Mouse (Mus musculus) heart, embryonic 16.5 days (tissue): ENCODE results near the gene Fbxo28. TPM values are rescaled to one million over a fixed set of nuclear protein-coding genes. Genes with fewer than 3 reads are reported as not detected.

Experiments
- ATAC-seq: fragments of 200-750 bp; cut with Nextera tagmentation; replicated peaks from 2 replicates; pipeline ENCODE4 v1.8.0; 2017; ENCODE audit warnings: moderate number of reproducible peaks; ENCODE audit not compliant: insufficient read depth, low FRiP score; ENCODE audit errors: extremely low read depth
- H3K27ac ChIP-seq: fragments of 300-500 bp; sonication (generic); 2 replicates; pipeline ENCODE4 v1.5.1; 2014; ENCODE audit warnings: mild to moderate bottlenecking, low read length, control low read depth, moderate library complexity
- H3K27me3 ChIP-seq: fragments of 300-500 bp; sonication (generic); 2 replicates; pipeline ENCODE4 v1.6.1; 2014; ENCODE audit warnings: low read length, mixed read lengths; ENCODE audit not compliant: control insufficient read depth, insufficient read depth
- H3K36me3 ChIP-seq: fragments of 300-500 bp; sonication (generic); 2 replicates; pipeline ENCODE4 v1.6.1; 2014; ENCODE audit not compliant: control insufficient read depth, insufficient read depth
- H3K4me1 ChIP-seq: fragments of 300-500 bp; sonication (generic); 2 replicates; pipeline ENCODE4 v1.6.1; 2014; ENCODE audit warnings: low read length, mixed read lengths; ENCODE audit not compliant: control insufficient read depth, insufficient read depth
- H3K4me2 ChIP-seq: fragments of 300-500 bp; sonication (generic); 2 replicates; pipeline ENCODE4 v1.6.1; 2014; ENCODE audit warnings: low read depth, mild to moderate bottlenecking, control low read depth, low read length
- H3K4me3 ChIP-seq: fragments of 300-500 bp; sonication (generic); 2 replicates; pipeline ENCODE4 v1.5.1; 2014; ENCODE audit warnings: mild to moderate bottlenecking, control low read depth, low read length
- H3K9ac ChIP-seq: fragments of 300-500 bp; sonication (generic); 2 replicates; pipeline ENCODE4 v1.6.1; 2014; ENCODE audit warnings: low read length, control low read depth
- H3K9me3 ChIP-seq: fragments of 300-500 bp; sonication (generic); replicated peaks from 2 replicates; pipeline ENCODE4 v1.6.1; 2016; ENCODE audit warnings: low read length; ENCODE audit not compliant: control insufficient read depth
- WGBS: fragments of 180-500 bp; shearing (Covaris S2); extraction: QIAGEN DNeasy Blood & Tissue Kit; methylation state at CpG from one replicate; pipeline ENCODE4 v1.1.7; 2014; 5-methylcytosine and 5-hydroxymethylcytosine counted together
- polyA plus RNA-seq: library from polyadenylated mRNA; unstranded; fragments of >200 nt; fragmentation: Nextera tagmentation; extraction: Ambion mirVana; gene quantifications from 2 replicates; pipeline ENCODE4 v1.2.1, GENCODE M21; 2015

Gene Fbxo28
- polyA plus RNA-seq, 1 experiment from 2014 or later, result 12.5 TPM

DNA sequence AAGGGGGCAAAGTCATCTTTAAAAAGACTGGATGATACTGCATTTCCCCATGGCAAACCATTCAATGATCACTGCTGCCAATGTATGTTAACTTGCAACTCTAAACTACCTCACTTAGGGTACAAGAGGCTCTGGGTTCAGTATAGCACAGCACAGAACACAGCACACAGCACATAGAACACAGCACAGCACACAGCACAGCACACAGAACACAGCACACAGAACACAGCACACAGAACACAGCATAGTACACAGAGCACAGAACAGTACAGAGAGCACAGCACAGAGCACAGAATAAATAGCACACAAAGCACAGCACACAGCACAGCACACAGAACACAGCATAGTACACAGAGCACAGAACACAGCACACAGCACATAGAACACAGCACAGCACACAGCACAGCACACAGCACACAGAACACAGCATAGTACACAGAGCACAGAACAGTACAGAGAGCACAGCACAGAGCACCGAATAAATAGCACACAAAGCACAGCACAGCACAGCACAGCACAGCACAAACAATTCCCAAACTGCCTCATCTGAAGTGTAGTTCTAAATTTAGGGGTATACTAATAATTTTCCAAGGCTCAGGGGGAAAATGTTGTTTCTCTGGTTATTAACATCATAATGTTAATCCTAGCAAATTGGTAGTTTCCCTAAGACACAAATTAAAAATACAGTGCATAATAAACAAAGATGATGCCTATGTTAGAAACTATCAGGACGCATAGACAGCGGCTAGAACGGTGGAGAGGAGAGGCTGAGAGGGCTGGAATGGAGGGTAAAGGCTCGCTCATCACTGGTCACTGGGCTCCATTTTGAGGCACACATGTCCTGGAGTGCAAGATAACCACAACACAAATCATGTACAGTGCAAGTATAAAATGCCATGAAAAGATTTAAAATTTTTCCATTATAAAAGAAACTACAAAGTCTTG, 9.1 kb downstream of the Fbxo28 start:
- WGBS, result 93% methylated on average over 5 of the region's 5 CpGs
- no peak overlapping the region for H3K4me2 ChIP-seq

GRCm38 (mm10) chr1:182325919-182326318, 15.5 kb downstream of the Fbxo28 start:
- Histone ChIP-seq H3K36me3 (peaks cover 51% of the 10 kb centered on the region), H3K27me3 (no peaks in the 10 kb centered on the region), H3K4me3 (no peak overlapping the region), H3K4me1 (no peaks in the 10 kb centered on the region), H3K9ac (no peak overlapping the region), H3K9me3 (no peaks in the 10 kb centered on the region), H3K4me2 (no peak overlapping the region), H3K27ac (no peak overlapping the region)
- 93% methylated on average over 1 of the region's 1 CpGs for WGBS
- ATAC-seq, result no peak

More for the DNA sequence above, 9.1 kb downstream of the Fbxo28 start:
- Histone ChIP-seq H3K4me1 (peaks cover 3% of the 10 kb centered on the region; the same call in 1 of the 2 replicates), H3K27me3 (no peaks in the 10 kb centered on the region), H3K27ac (no peak overlapping the region), H3K9me3 (no peaks in the 10 kb centered on the region), H3K36me3 (peaks cover 10% of the 10 kb centered on the region), H3K4me3 (no peak overlapping the region), H3K9ac (no peak overlapping the region)
- no peak for ATAC-seq

DNA sequence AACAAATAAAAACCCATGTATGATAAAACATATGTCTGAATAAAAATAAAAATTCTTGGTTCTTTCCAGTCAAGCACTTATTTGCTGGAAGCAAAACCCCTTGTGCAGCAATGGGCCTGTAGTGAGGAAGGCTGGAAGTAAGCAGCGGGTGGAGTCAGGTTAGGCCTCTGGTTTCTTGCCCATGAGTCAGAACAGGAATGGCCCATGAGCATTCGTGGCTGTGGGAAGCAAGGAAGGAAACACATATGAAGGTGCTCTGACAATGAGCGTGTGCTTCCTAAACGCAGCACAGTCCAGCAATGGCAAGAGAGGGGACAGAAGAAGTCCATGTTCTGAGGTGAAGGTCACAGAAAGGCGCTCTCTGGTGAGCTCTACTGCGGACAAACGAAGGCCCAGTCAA, 16.9 kb downstream of the Fbxo28 start:
- no peak overlapping the region for H3K27ac ChIP-seq
- no peak overlapping the region for H3K4me2 ChIP-seq
- no peaks in the 10 kb centered on the region for H3K27me3 ChIP-seq
- H3K36me3 ChIP-seq, result peaks cover 50% of the 10 kb centered on the region
- no peak overlapping the region for H3K9ac ChIP-seq
- H3K9me3 ChIP-seq, result no peaks in the 10 kb centered on the region
- ATAC-seq, result no peak
- no peak overlapping the region for H3K4me3 ChIP-seq
- no peaks in the 10 kb centered on the region for H3K4me1 ChIP-seq
- 93% methylated on average over 7 of the region's 7 CpGs for WGBS

- no peak overlapping the region for H3K4me2 ChIP-seq
- no peak overlapping the region for H3K9ac ChIP-seq
- H3K36me3 ChIP-seq, result peaks cover 50% of the 10 kb centered on the region
- H3K4me3 ChIP-seq, result no peak overlapping the region
- H3K27ac ChIP-seq, result no peak overlapping the region
- no peaks in the 10 kb centered on the region for H3K4me1 ChIP-seq
- WGBS, result 97% methylated on average over 3 of the region's 3 CpGs
- H3K27me3 ChIP-seq, result no peaks in the 10 kb centered on the region
- no peaks in the 10 kb centered on the region for H3K9me3 ChIP-seq
- no peak for ATAC-seq
Observed at GRCm38 (mm10) chr1:182323139-182323538, 18.3 kb downstream of the Fbxo28 start.

DNA sequence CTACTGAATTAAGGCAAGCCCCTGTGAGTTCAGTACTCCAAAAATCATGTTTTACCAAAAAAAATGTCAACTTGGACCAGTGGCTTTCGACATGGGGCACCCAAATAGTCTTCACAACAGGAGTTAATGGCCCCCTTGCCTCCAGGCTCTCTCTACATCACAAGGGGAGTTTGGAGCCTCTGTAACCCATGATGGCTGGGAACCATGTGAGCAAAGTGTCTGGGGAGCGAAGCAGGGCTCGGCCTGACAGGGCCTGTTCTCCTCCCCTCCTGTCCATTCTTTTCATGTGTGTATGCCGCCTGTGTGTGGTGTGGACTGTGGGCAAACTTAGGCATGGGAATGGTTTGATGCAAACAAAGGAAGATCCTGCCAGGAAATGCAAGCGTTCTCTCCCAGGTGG, 27.2 kb downstream of the Fbxo28 start:
- no peak overlapping the region for H3K4me3 ChIP-seq
- no peaks in the 10 kb centered on the region for H3K27me3 ChIP-seq
- peaks cover 3% of the 10 kb centered on the region; the same call in 1 of the 2 replicates for H3K9me3 ChIP-seq
- H3K4me1 ChIP-seq, result no peaks in the 10 kb centered on the region
- H3K9ac ChIP-seq, result no peak overlapping the region
- 96% methylated on average over 5 of the region's 5 CpGs for WGBS
- H3K4me2 ChIP-seq, result no peak overlapping the region
- H3K36me3 ChIP-seq, result peaks cover 56% of the 10 kb centered on the region
- ATAC-seq, result no peak
- H3K27ac ChIP-seq, result no peak overlapping the region

DNA sequence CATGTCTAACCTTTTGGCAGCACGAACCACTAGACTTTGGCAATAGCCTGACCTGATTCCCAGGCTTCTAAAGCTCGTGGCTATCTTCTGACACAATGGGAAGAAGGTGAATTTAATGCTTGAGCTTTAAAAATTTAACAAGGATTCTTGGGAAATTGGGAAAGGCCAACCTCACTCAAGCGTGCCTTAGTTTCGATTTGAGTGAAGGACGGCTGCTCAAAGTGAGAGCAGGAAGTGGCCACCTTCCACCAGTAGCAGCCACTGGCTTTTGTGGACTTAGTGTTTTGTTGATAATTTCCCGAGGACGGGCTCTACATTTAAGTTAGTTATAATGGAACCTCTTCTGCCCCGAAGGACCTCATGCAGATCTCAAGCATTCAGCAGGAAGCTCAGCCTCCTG, 28.2 kb downstream of the Fbxo28 start:
- no peaks in the 10 kb centered on the region for H3K4me1 ChIP-seq
- H3K9me3 ChIP-seq, result peaks cover 3% of the 10 kb centered on the region; the same call in 1 of the 2 replicates
- H3K4me2 ChIP-seq, result no peak overlapping the region
- H3K36me3 ChIP-seq, result peaks cover 51% of the 10 kb centered on the region
- H3K4me3 ChIP-seq, result no peak overlapping the region
- no peak overlapping the region for H3K27ac ChIP-seq
- 88% methylated on average over 8 of the region's 8 CpGs for WGBS
- no peaks in the 10 kb centered on the region for H3K27me3 ChIP-seq
- H3K9ac ChIP-seq, result no peak overlapping the region
- ATAC-seq, result no peak

DNA sequence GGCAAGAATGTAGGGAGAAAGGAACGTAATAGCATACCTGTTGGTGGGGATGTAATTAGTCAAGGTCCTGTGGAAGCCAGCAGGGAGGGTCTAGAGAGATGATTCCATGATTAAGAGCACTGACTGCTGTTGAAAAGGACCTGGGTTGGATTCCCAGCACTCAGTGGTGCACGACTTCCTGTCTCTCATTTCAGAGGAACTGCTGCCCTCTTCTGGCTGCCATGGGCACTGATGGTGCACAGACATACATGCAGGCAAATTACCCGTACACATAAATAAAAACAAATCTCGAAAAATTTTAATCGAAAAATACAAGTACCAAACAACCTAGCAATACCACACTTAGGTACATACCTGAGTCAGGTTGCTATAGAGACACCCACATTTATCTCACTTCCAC, 30.1 kb downstream of the Fbxo28 start:
- no peaks in the 10 kb centered on the region for H3K27me3 ChIP-seq
- peaks cover 36% of the 10 kb centered on the region for H3K36me3 ChIP-seq

GRCm38 (mm10) chr1:182310316-182310715, 31.1 kb downstream of the Fbxo28 start:
- H3K9me3 ChIP-seq, result peaks cover 3% of the 10 kb centered on the region; the same call in 1 of the 2 replicates
- no peak overlapping the region for H3K27ac ChIP-seq
- no peak overlapping the region for H3K4me3 ChIP-seq
- no peaks in the 10 kb centered on the region for H3K4me1 ChIP-seq
- peaks cover 28% of the 10 kb centered on the region for H3K36me3 ChIP-seq
- no peak overlapping the region for H3K4me2 ChIP-seq
- no peaks in the 10 kb centered on the region for H3K27me3 ChIP-seq
- no peak for ATAC-seq
- 88% methylated on average over 2 of the region's 2 CpGs for WGBS
- H3K9ac ChIP-seq, result no peak overlapping the region

More for the DNA sequence above, 30.1 kb downstream of the Fbxo28 start:
- H3K4me1 ChIP-seq, result no peaks in the 10 kb centered on the region
- no peak overlapping the region for H3K4me3 ChIP-seq
- H3K9me3 ChIP-seq, result peaks cover 3% of the 10 kb centered on the region; the same call in 1 of the 2 replicates
- H3K27ac ChIP-seq, result no peak overlapping the region
- 94% methylated on average over 5 of the region's 5 CpGs for WGBS
- no peak overlapping the region for H3K4me2 ChIP-seq
- ATAC-seq, result no peak
- H3K9ac ChIP-seq, result no peak overlapping the region

DNA sequence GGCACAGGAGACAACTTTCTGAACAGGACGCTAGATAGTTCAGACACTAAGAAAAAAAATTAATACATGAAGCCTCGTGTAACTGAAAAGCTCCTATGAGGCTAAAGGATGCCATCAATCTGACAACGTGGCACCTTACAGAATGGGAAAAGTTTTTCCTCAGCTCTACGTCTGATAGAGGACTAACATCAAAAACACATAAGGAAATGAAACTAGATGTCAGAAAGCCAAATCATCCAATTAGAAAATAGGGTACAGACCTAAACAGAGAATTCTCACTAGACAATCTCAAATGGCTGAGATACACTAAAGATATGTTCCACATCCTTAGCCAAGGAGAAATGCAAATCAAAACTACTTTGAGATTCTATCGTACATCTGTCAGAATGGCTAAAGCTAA, 32.0 kb downstream of the Fbxo28 start:
- no peaks in the 10 kb centered on the region for H3K27me3 ChIP-seq
- no peak overlapping the region for H3K9ac ChIP-seq
- WGBS, result 73% methylated on average over 5 of the region's 5 CpGs
- no peaks in the 10 kb centered on the region for H3K4me1 ChIP-seq
- H3K27ac ChIP-seq, result no peak overlapping the region
- ATAC-seq, result no peak
- H3K4me3 ChIP-seq, result no peak overlapping the region
- peaks cover 19% of the 10 kb centered on the region for H3K36me3 ChIP-seq
- peaks cover 3% of the 10 kb centered on the region; the same call in 1 of the 2 replicates for H3K9me3 ChIP-seq
- H3K4me2 ChIP-seq, result no peak overlapping the region
